Mouse (Mus musculus) heart, postnatal 0 days (tissue): ENCODE results near the gene Gm12258.

Source experiments
- CTCF ChIP-seq: IDR thresholded peaks from 2 replicates; pipeline ENCODE4 v1.5.1; 2016; ENCODE audit warnings: antibody characterized with exemption, control low read depth, low read depth
- EP300 ChIP-seq: IDR thresholded peaks from 2 replicates; pipeline ENCODE4 v1.6.1; 2016; ENCODE audit warnings: antibody characterized with exemption, low read depth

DNA sequence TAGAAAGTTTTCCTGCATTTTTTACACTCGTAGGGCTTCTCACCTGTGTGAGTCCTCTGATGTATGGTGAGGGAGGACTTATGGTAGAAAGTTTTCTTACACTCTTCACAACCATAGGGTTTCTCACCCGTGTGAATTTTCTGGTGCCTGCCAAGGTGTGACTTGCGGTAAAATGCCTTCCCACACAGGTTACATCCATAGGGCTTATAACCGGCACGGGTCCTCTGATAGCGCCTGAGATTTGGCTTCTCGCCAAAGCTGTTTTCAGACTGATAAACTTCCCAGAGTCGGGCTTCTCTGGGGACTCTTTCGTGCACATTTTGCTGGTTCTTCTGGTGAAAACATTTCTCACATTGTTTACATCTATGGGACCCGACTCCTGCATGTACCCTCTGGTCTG is 43.6 kb downstream of the Gm12258 start:
- TF ChIP-seq EP300: no peak
- TF ChIP-seq CTCF: no peak
